Mouse (Mus musculus) lung, adult 18-20 months (tissue): ENCODE results near the gene Rsph10b.
A peak's percentile ranks its signal among the peaks of the same experiment; 100 is the strongest.
"Not testable (repeated sequence)": the region's sequence is repeated elsewhere in the genome, so short reads cannot be mapped to it uniquely, and the experiment has no call there.

Source experiments
- DNase-seq, 2 experiments: peaks; one replicate each; pipeline ENCODE4 v3.0.0; 2022; ENCODE audit warnings: mixed read lengths in 2 of 2

The Rsph10b gene

DNA sequence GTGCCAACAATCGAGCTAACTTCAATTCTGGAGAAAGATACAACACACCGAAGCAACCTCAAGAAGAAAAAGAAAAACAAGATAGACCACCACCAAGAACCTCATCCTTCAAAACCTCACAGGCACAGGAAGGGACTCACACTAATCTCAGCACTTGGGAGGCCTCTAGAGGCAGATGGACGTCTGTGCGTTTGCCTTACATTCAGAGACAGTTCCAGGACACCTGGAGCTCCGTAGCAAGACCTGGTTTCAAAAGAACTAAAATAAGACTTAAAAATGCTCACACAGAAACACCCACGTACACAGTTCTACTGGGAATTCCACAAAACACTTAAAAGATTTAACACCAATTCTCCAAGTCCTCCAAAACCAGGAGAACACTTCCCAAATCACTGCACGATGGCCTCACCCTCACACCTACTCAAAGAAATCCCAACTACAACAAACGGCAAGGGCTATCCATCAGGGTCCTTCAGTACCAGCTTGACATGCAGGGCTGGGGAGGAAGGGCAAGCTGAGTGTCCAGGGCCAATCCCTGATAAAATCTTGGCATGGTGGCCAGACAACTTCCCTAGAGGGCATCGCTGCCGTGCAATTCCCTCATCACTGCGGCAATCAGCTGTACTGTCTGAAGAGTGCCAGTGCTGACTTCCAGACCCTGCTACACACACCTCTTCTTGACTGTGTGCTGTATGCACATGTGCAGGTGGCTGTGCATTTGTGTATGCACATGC, 62.0 kb downstream of the Rsph10b start:
- DNase-seq: peak in 1 of 2 experiments; percentile 29

DNA sequence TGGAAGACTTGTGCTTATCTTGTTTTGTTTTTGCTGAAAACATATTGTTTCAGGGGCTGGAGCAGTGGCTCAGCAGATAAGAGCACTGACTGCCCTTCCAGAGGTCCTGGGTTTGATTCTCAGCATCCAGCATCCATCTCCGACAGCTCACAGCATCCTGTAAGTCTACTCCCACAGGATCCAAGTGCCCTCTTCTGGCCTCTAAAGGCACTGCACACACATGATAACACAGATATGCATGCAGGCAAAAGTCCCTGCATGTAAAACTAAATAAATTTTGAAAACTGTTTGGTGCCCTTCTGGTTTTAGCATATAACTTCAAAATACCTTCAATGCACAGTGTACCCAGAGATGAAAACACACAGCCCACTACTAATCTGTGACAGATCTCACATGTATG, 66.6 kb downstream of the Rsph10b start:
- DNase-seq: no peak

DNA sequence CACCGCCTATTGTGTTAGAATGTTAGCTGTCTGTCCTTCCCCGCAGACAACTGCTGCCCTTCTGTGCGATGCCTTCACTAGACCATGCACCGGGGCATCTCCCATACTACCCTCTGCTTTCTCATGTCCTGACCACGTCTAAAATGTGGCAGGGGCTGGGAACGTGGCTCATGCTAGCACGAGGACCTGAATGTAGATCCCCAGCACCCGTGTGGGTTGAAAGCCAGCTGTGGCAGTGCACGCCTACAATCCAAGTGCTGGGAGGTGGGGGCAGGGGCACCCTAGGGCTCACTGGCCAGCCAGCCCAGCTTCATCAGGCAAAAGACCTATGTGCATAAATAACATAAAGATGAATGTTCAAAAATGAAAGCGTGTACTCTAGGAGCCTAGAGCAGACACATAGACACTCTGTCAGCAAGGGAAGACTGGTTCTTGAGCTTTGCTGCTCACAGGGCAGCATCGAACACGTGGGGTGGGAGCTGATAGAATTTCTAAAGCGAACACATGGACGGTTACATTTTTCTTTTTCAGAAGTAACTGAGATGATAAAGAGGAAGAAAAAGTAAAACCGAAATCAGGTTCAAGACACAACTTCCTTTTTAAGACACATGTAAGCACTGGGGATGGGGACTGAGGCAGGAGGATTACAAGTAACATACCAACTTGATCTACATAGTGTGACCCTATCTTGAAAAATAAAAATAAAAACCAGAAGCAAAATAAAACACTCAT, 69.8 kb downstream of the Rsph10b start:
- DNase-seq: no peak

DNA sequence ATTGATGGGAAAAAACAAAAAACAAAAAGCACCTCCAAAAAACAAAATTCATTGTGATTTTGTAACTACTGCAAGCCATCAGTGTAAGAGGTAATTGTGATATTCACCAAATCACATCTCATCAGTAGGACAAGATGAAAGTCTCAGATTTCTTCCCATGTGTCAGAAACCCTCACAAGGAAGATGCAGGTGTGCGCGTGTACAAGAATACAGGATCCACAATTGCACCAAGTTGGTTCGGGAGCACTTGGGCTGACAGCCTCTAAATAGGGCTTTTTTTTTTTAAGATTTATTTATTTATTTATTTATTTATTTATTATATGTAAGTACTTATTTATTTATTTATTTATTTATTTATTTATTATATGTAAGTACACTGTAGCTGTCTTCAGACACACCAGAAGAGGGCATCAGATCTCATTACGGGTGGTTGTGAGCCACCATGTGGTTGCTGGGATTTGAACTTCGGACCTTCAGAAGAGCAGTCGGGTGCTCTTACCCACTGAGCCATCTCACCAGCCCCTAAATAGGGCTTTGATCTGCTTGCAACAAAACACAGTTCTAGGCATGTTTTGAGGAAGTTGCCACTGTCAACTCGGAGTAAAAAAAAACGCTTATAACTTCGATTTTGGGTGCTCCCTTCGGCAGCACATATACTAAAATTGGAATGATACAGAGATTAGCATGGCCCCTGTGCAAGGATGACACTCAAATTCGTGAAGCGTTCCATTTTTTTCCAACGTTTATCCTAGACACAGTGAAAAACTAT, 80.7 kb downstream of the Rsph10b start:
- DNase-seq: not testable (repeated sequence)

DNA sequence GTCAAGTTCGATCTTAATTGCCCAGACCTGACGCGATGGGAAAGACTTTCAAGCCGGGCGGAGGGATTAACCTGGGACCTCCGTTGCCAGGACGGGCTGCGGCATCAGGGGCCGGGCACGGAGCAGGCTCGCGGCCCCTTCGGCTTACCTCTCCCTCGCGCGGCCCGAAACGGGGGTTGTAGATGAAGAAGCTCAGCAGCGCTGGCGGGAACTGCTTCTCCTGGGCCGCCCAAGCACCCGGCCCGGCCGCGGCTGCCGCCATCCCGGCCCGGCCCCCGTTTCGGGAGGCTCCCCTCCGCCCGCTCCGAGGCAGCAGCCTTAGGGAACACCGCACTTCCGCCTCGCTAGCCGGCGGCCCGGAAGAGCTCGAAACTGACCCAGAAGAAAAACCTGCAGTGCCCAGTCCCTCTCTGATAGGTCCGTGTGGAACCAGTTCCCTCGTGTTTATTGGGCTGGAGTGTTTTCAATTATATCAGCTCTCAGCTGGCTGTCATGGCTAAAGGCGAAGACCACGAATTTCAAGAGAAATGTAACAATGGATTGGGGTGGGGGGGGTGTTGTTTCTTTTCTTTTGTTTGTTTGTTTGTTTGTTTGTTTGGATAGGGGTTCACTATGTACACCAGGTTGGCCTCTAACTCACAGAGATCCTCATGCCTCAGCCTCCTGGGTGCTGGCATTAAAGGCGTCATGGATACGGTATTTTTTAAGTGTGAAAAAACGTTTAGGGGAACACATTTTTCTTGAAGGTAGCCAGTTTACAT, 81.9 kb downstream of the Rsph10b start, which contains the start of gene Ccz1:
TSS of gene Ccz1 (minus strand) at position 327 of the 761 bp plus-strand sequence.
- peak; percentile 80 to 83 for DNase-seq

DNA sequence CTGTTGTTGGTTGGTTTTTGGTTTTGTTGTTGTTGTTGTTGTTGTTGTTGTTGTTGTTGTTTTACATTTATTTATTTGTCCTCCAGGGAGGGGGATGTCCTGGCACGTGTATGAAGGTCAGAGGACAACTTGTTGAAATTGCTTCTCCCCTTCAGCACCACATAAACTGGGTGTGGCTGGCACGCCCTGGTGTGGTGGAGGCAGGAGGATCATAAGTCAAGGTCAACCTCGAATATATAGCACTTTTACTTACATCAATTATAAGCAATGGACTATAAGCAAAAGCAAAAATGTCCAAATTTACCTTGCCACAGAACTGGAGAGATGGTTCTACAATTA, 82.4 kb downstream of the Rsph10b start:
- DNase-seq: no peak

DNA sequence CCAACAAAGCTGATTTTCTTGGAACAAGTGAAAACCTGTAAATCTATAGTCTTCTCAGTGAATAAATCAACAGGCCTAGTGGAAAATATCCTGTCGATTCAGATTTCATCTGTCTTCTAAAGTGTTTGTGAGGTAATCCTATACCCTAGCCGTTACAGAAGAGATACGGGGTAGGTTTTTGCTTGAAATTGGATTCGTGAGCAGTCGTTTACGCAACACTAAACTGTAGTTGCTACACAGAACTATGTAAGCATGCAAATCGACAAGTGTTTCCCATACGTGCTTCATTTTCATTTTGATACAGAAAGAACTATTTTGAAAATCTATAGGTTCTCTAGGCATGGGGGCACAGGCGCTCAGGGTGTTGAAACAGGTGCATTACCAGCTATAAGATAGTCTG, 83.0 kb downstream of the Rsph10b start:
- DNase-seq: no peak

DNA sequence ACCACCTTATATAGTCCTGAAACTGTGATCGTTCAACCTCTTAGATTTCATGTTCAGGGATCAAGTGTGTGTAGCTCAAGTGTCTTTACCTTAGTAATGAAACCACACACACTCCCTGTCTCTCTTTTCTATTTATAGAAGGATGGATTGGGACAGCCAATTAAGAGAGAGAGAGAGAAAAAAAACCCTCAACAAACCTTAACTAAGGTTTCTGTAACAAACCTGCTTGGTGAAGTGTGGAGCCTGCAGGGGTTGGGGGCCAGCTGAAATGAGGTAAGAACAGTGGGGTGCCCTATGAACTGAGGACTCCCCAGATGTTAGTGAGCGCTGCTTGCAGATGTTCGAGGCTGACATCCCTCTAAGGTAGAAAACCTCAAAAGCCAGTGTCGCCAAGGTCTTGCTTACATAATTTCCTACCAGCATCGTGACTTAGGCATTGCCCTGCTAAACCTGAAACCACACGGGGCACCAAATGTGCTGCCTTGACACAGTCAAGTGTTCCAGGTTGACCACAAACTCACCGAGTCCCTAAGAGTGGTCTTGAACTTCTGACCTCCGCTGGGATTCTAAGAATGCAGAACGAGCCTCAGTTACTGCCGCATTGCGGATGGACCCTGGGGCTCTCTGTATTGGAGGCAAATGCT, 93.9 kb downstream of the Rsph10b start, which contains the start of gene Ocm:
TSS of gene Ocm (minus strand) at position 51 of the 644 bp plus-strand sequence.
- DNase-seq: peak in 1 of 2 experiments; percentile 19

DNA sequence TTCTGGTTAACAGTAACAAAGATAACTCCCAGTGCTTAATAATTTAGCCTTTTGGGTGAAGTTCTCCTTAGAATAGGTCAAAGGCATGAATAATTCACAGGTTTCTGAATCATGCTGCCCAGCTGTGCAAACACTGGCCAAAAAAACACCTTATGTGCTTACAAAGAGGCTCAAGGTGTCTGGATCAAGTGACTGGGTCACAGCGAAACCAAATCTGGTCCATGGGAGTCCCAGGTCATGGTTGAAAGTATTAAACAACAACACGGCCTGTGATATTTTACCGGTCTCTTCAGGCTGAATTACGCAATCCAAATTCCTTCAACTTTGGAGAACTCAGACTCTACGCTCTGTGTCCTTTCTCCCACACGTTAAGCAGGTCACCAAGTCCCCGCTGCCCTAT, 99.7 kb downstream of the Rsph10b start:
- DNase-seq: no peak

DNA sequence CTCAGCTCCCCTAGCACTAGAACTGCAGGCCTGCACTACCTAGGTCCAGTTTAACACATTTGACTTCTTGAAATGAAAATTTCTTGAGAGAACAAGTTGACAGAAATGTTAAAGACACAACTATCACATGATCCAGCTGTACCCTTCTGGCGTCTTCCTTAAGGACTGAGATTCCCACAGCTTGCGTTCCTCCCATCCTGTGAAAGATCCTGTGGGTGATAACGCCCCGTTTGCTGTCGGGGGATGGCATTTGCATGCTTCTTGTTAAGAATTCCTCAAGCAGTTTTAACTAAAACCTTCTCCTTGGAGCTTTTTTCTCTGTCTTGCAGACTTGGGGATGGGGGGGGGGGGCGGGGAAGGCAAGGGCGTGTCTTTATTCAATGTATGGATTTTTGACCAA, 101.7 kb downstream of the Rsph10b start:
- DNase-seq: no peak
